Mouse (Mus musculus): ENCODE data around the gene Golga1.

DNA sequence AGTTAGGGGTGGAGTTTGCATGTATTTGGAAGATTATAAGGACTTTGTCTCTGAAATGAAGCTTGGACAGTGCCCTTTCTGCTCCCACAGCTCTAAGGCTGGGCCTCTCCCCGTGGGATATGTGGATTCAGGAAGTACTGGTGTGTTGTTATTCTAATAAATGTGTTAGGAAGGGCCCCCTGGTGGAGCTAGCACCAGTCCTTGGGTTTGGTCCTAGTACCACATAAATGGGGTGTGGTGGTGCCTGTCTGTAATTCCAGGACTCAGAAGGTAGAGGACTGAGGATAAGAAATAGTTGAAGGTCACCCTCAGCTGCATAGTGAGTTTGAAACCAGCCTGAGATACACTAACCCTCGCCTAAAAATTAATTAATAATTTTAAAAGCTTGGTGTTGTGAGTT, 92.1 kb downstream of the Golga1 start:
- TF ChIP-seq MAFK (IDR thresholded peaks at IDR 0.05; ENCODE audit: insufficient read depth, low read depth, low read length) (no peak), ZC3H11A (IDR thresholded peaks at IDR 0.05; ENCODE audit: borderline replicate concordance, low read depth, low read length) (no peak), HCFC1 (IDR thresholded peaks at IDR 0.05; ENCODE audit: borderline replicate concordance, insufficient read depth, low read length) (no peak), ZNF384 (IDR thresholded peaks at IDR 0.05; ENCODE audit: low read depth, low read length) (no peak), CHD2 (IDR thresholded peaks at IDR 0.05; ENCODE audit: low read depth, low read length) (no peak)
